Mouse (Mus musculus) stomach, postnatal 0 days (tissue): ENCODE measurements around the gene Pygo2. TPM values are rescaled to one million over a fixed set of nuclear protein-coding genes. Genes with fewer than 3 reads are reported as not detected.

Source experiments
- ATAC-seq: fragments of 200-750 bp; cut with Nextera tagmentation; 2 replicates; pipeline ENCODE4 v1.8.0; 2017; ENCODE audit not compliant: low FRiP score, low TSS enrichment
- DNase-seq: peaks from one replicate; pipeline ENCODE4 v3.0.0-alpha.2; 2016; ENCODE audit warnings: low spot score
- H3K27ac ChIP-seq: fragments of 300-500 bp; sonication (generic); replicated peaks from 2 replicates; pipeline ENCODE4 v1.5.1; 2014; ENCODE audit warnings: mild to moderate bottlenecking, control low read depth
- H3K27me3 ChIP-seq: fragments of 300-500 bp; sonication (generic); 2 replicates; pipeline ENCODE4 v1.6.1; 2014; ENCODE audit warnings: low read length; ENCODE audit not compliant: control insufficient read depth, insufficient read depth
- H3K36me3 ChIP-seq: fragments of 300-500 bp; sonication (generic); 2 replicates; pipeline ENCODE4 v1.6.1; 2014; ENCODE audit warnings: low read length, mixed read lengths; ENCODE audit not compliant: control insufficient read depth, insufficient read depth
- H3K4me1 ChIP-seq: fragments of 300-500 bp; sonication (generic); replicated peaks from 2 replicates; pipeline ENCODE4 v1.6.1; 2014; ENCODE audit warnings: antibody characterized with exemption; ENCODE audit not compliant: control insufficient read depth, insufficient read depth
- H3K4me2 ChIP-seq: fragments of 300-500 bp; sonication (generic); replicated peaks from 2 replicates; pipeline ENCODE4 v1.6.1; 2014; ENCODE audit warnings: low read depth, mild to moderate bottlenecking, control low read depth, moderate library complexity
- H3K4me3 ChIP-seq: fragments of 300-500 bp; sonication (generic); 2 replicates; pipeline ENCODE4 v1.5.1; 2014; ENCODE audit warnings: low read depth, low read length, control low read depth
- H3K9ac ChIP-seq: fragments of 300-500 bp; sonication (generic); 2 replicates; pipeline ENCODE4 v1.6.1; 2014; ENCODE audit warnings: mild to moderate bottlenecking, low read length, control low read depth, mixed read lengths
- H3K9me3 ChIP-seq: fragments of 300-500 bp; sonication (generic); 2 replicates; pipeline ENCODE4 v1.6.1; 2016; ENCODE audit warnings: low read length; ENCODE audit not compliant: control insufficient read depth
- CTCF ChIP-seq: IDR thresholded peaks from 2 replicates; pipeline ENCODE4 v1.5.1; 2016; ENCODE audit warnings: antibody characterized with exemption, low read depth, mild to moderate bottlenecking, moderate library complexity
- EP300 ChIP-seq: optimal IDR thresholded peaks from 2 replicates; pipeline ENCODE3; 2016; ENCODE audit warnings: antibody characterized with exemption
- WGBS: fragments of 180-500 bp; shearing (Covaris S2); extraction: QIAGEN DNeasy Blood & Tissue Kit; methylation state at CpG from one replicate; pipeline ENCODE4 v1.1.7; 2014; 5-methylcytosine and 5-hydroxymethylcytosine counted together
- polyA plus RNA-seq: library from polyadenylated mRNA; unstranded; fragments of >200 nt; fragmentation: Nextera tagmentation; extraction: Ambion mirVana; gene quantifications from 2 replicates; pipeline ENCODE4 v1.2.1, GENCODE M21; 2015

Pygo2 gene
- 18.0 and 21.3 TPM in 2 replicates for polyA plus RNA-seq

GRCm38 (mm10) chr3:89430171-89431159, at the start of gene Pygo2:
Gene Pygo2 (plus strand): TSS chr3:89430214.
- peak within 1 kb of the TSS; percentile 94 for H3K9ac ChIP-seq
- H3K9me3 ChIP-seq = no peaks in the 10 kb centered on the region
- peak within 1 kb of the TSS; percentile 91 for H3K27ac ChIP-seq
- WGBS = 2% methylated on average over 67 of the region's 68 CpGs
- DNase-seq = peak; percentile 98
- H3K4me3 ChIP-seq = peak within 1 kb of the TSS; percentile 94
- TF ChIP-seq CTCF = peak; percentile 36; the same call in 1 of the 2 replicates
- no peak for TF ChIP-seq EP300
- no peaks in the 10 kb centered on the region for H3K27me3 ChIP-seq
- peak; percentile 98 for ATAC-seq
- peaks cover 9% of the 10 kb centered on the region for H3K36me3 ChIP-seq
- peaks cover 4% of the 10 kb centered on the region for H3K4me1 ChIP-seq
- H3K4me2 ChIP-seq = peak within 1 kb of the TSS; percentile 88

DNA sequence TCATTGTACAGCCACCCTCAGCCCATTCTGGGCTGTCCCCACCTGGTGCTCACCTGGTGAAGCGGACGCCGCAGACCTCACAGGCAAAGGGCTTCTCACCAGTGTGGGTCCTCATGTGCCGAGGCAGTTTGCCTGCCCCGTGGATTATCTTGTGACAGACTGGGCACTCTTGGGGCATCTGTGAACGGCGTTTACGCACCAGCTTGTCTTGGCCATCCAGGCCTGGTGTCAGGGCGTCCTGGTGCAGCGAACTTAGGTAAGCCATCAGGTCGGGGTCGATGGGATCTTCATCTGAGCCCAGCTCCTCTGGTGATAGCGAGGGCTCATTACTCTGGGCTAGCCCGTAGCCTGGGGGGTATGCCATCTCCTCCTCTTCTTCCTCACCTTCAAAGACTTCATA, 49.7 kb upstream of the Pygo2 start:
- Histone ChIP-seq H3K36me3 (peaks cover 7% of the 10 kb centered on the region), H3K9me3 (no peaks in the 10 kb centered on the region), H3K27me3 (no peaks in the 10 kb centered on the region), H3K4me1 (peaks cover 8% of the 10 kb centered on the region), H3K4me3 (no peak overlapping the region), H3K4me2 (no peak overlapping the region), H3K27ac (no peak overlapping the region), H3K9ac (no peak overlapping the region)
- 91% methylated on average over 14 of the region's 14 CpGs for WGBS
- no peak for DNase-seq
- TF ChIP-seq CTCF (no peak), EP300 (no peak)
- ATAC-seq = no peak

DNA sequence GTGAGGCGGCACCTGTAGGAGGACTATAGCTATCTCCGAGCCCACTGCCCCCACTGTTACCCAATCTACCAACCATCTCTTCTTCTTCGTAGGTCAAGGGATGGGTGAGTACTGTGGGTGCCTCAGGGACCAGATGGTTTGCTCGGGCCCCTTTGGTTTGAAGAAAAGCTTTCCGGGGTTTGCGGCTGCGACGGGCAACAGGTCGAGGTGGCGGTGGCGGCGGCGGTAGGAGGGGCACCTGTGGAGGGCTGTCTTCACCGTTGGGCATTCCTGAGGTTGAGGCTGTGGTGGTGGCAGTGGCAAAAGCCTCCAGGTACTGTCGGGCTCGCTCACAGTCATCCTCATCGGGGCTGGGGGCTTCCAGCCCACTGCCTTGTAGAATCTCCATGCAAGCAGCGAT, 49.3 kb upstream of the Pygo2 start:
- H3K9me3 ChIP-seq = no peaks in the 10 kb centered on the region
- H3K4me3 ChIP-seq = no peak overlapping the region
- peaks cover 8% of the 10 kb centered on the region for H3K4me1 ChIP-seq
- WGBS = 92% methylated on average over 18 of the region's 18 CpGs
- H3K4me2 ChIP-seq = no peak overlapping the region
- peaks cover 7% of the 10 kb centered on the region for H3K36me3 ChIP-seq
- no peak for DNase-seq
- ATAC-seq = no peak
- H3K27ac ChIP-seq = no peak overlapping the region
- no peak for TF ChIP-seq EP300
- no peak for TF ChIP-seq CTCF
- H3K9ac ChIP-seq = no peak overlapping the region
- no peaks in the 10 kb centered on the region for H3K27me3 ChIP-seq

GRCm38 (mm10) chr3:89381233-89381632, 48.8 kb upstream of the Pygo2 start:
- peaks cover 7% of the 10 kb centered on the region for H3K36me3 ChIP-seq
- no peak overlapping the region for H3K27ac ChIP-seq
- no peaks in the 10 kb centered on the region for H3K27me3 ChIP-seq
- no peak overlapping the region for H3K4me3 ChIP-seq
- no peaks in the 10 kb centered on the region for H3K9me3 ChIP-seq
- no peak overlapping the region for H3K9ac ChIP-seq
- no peak overlapping the region for H3K4me2 ChIP-seq
- TF ChIP-seq CTCF (no peak), EP300 (no peak)
- no peak for DNase-seq
- peaks cover 8% of the 10 kb centered on the region for H3K4me1 ChIP-seq
- 78% methylated on average over 11 of the region's 11 CpGs for WGBS
- ATAC-seq = no peak

DNA sequence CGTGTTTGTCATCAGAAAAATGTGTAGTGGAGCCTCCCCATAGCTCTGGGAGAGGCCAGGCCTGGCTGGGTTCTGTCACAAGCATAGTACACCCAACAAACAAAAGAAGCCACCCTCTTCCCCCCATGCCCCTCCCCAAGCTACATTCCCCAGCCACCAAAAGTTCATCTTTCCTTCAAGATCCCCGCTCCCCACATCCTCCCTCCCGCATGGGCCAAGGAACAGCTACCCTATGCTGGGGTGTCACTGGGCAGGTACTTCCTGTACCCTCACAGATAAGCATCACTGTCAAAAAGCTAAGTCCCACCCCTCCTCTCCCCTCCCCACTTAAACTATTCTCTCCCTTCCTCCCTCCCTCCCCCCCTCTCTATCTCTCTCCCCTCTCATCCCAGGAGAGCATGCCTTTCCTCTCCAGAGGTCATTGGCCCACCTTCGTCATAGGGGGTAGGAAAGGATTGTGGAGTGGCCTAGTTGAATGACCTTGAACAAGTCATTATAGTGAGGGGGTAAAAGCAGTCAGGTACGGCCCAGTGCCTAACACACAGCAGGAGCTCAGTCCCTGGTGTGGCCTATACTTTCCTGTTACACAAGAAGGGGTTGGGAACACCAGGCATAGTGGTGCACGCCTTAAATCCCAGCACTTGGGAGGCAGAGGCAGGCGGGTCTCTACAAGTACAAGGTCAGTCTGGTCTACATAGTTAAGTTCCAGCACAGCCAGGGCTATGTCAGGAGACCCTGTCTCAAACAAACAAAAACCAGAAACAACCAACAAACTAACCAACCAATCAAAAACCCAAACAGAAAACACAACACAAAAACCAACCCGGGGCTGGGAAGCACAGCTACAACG, 47.8 kb upstream of the Pygo2 start:
- WGBS = 86% methylated on average over 9 of the region's 9 CpGs
- Histone ChIP-seq H3K27me3 (no peaks in the 10 kb centered on the region), H3K36me3 (peaks cover 7% of the 10 kb centered on the region), H3K4me1 (peaks cover 8% of the 10 kb centered on the region), H3K9me3 (no peaks in the 10 kb centered on the region), H3K9ac (no peak overlapping the region), H3K4me2 (no peak overlapping the region), H3K4me3 (no peak overlapping the region), H3K27ac (no peak overlapping the region)
- no peak for TF ChIP-seq EP300
- TF ChIP-seq CTCF = no peak
- ATAC-seq (no peak), DNase-seq (no peak)
